Mouse (Mus musculus) neural tube, embryonic 15.5 days (tissue): ENCODE data around the gene Zbtb8a. TPM values are rescaled to one million over a fixed set of nuclear protein-coding genes. Genes with fewer than 3 reads are reported as not detected.
"Not testable (repeated sequence)": the region's sequence is repeated elsewhere in the genome, so short reads cannot be mapped to it uniquely, and the experiment has no call there.

Experiments used
- ATAC-seq: fragments of 200-750 bp; cut with Nextera tagmentation; 2 replicates; pipeline ENCODE4 v1.8.0; 2017; ENCODE audit warnings: mild to moderate bottlenecking, moderate TSS enrichment, moderate library complexity; ENCODE audit not compliant: low FRiP score
- H3K27ac ChIP-seq: fragments of 300-500 bp; sonication (generic); replicated peaks from 2 replicates; pipeline ENCODE4 v1.5.1; 2015; ENCODE audit warnings: mild to moderate bottlenecking, inconsistent platforms
- H3K27me3 ChIP-seq: fragments of 300-500 bp; sonication (generic); replicated peaks from 2 replicates; pipeline ENCODE4 v1.6.1; 2015; ENCODE audit warnings: inconsistent platforms
- H3K36me3 ChIP-seq: fragments of 300-500 bp; sonication (generic); 2 replicates; pipeline ENCODE4 v1.6.1; 2015; ENCODE audit warnings: inconsistent platforms
- H3K4me1 ChIP-seq: fragments of 300-500 bp; sonication (generic); 2 replicates; pipeline ENCODE4 v1.6.1; 2015; ENCODE audit warnings: inconsistent platforms
- H3K4me2 ChIP-seq: fragments of 300-500 bp; sonication (generic); 2 replicates; pipeline ENCODE4 v1.6.1; 2015; ENCODE audit warnings: inconsistent platforms, mild to moderate bottlenecking, moderate library complexity
- H3K4me3 ChIP-seq: fragments of 300-500 bp; sonication (generic); replicated peaks from 2 replicates; pipeline ENCODE4 v1.5.1; 2015; ENCODE audit warnings: mild to moderate bottlenecking, inconsistent platforms
- H3K9ac ChIP-seq: fragments of 300-500 bp; sonication (generic); replicated peaks from 2 replicates; pipeline ENCODE4 v1.6.1; 2015; ENCODE audit warnings: mild to moderate bottlenecking, inconsistent platforms
- H3K9me3 ChIP-seq: fragments of 300-500 bp; sonication (generic); replicated peaks from 2 replicates; pipeline ENCODE4 v1.6.1; 2016; ENCODE audit warnings: inconsistent platforms
- WGBS: fragments of 180-500 bp; shearing (Covaris S2); methylation state at CpG from one replicate; pipeline ENCODE4 v1.1.7; 2015; ENCODE audit warnings: mixed read lengths; 5-methylcytosine and 5-hydroxymethylcytosine counted together
- polyA plus RNA-seq: library from polyadenylated mRNA; unstranded; fragments of >200 nt; fragmentation: Nextera tagmentation; extraction: Ambion mirVana; gene quantifications from 2 replicates; pipeline ENCODE4 v1.2.1, GENCODE M21; 2015

Zbtb8a gene
- polyA plus RNA-seq, 1 experiment from 2014 or later = 20.2 TPM

- Histone ChIP-seq H3K4me3 (no peak overlapping the region), H3K9me3 (no peaks in the 10 kb centered on the region), H3K9ac (no peak overlapping the region), H3K27ac (no peak overlapping the region), H3K4me2 (no peak overlapping the region), H3K36me3 (no peaks in the 10 kb centered on the region), H3K4me1 (peaks cover 28% of the 10 kb centered on the region), H3K27me3 (peaks cover 4% of the 10 kb centered on the region; the same call in 1 of the 2 replicates)
- 76% methylated on average over 5 of the region's 5 CpGs for WGBS
- no peak for ATAC-seq
Observed at GRCm38 (mm10) chr4:129375821-129376220, 2.1 kb downstream of the Zbtb8a start.

GRCm38 (mm10) chr4:129375000-129375399 lies 2.9 kb downstream of the Zbtb8a start:
- WGBS = 19% methylated on average over 6 of the region's 6 CpGs
- H3K4me1 ChIP-seq = peaks cover 28% of the 10 kb centered on the region
- no peak overlapping the region for H3K4me2 ChIP-seq

GRCm38 (mm10) chr4:129374219-129374755 lies 3.6 kb downstream of the Zbtb8a start:
- 54% methylated on average over 11 of the region's 11 CpGs for WGBS
- Histone ChIP-seq H3K4me3 (no peak overlapping the region), H3K9me3 (no peaks in the 10 kb centered on the region), H3K27me3 (no peaks in the 10 kb centered on the region), H3K36me3 (no peaks in the 10 kb centered on the region), H3K9ac (no peak overlapping the region), H3K4me2 (no peak overlapping the region), H3K27ac (no peak overlapping the region), H3K4me1 (peaks cover 28% of the 10 kb centered on the region)
- no peak for ATAC-seq

More at GRCm38 (mm10) chr4:129375000-129375399, 2.9 kb downstream of the Zbtb8a start:
- H3K36me3 ChIP-seq = no peaks in the 10 kb centered on the region
- no peak overlapping the region for H3K4me3 ChIP-seq
- no peak for ATAC-seq
- no peaks in the 10 kb centered on the region for H3K9me3 ChIP-seq
- no peak overlapping the region for H3K9ac ChIP-seq
- no peak overlapping the region for H3K27ac ChIP-seq
- peaks cover 4% of the 10 kb centered on the region; the same call in 1 of the 2 replicates for H3K27me3 ChIP-seq

GRCm38 (mm10) chr4:129373202-129373976 lies 4.5 kb downstream of the Zbtb8a start:
- Histone ChIP-seq H3K9me3 (no peaks in the 10 kb centered on the region), H3K27me3 (no peaks in the 10 kb centered on the region), H3K4me1 (peaks cover 28% of the 10 kb centered on the region), H3K27ac (no peak overlapping the region), H3K4me2 (no peak overlapping the region), H3K36me3 (0 out of 2 replicates have a peak, but pooled peaks cover 4% of the 10 kb centered on the region), H3K4me3 (no peak overlapping the region), H3K9ac (no peak overlapping the region)
- ATAC-seq = no peak
- WGBS = 41% methylated on average over 8 of the region's 8 CpGs

- WGBS = 92% methylated on average over 3 of the region's 3 CpGs
- H3K9me3 ChIP-seq = no peaks in the 10 kb centered on the region
- no peak overlapping the region for H3K4me2 ChIP-seq
- H3K9ac ChIP-seq = no peak overlapping the region
- no peak overlapping the region for H3K4me3 ChIP-seq
- no peaks in the 10 kb centered on the region for H3K27me3 ChIP-seq
- peaks cover 19% of the 10 kb centered on the region for H3K4me1 ChIP-seq
- no peak overlapping the region for H3K27ac ChIP-seq
- H3K36me3 ChIP-seq = peaks cover 10% of the 10 kb centered on the region
- no peak for ATAC-seq
Observed at GRCm38 (mm10) chr4:129371391-129371790, 6.5 kb downstream of the Zbtb8a start.

GRCm38 (mm10) chr4:129365224-129365623 lies 12.7 kb downstream of the Zbtb8a start:
- Histone ChIP-seq H3K9ac (no peak overlapping the region), H3K4me1 (no peaks in the 10 kb centered on the region), H3K4me2 (no peak overlapping the region), H3K9me3 (no peaks in the 10 kb centered on the region), H3K27me3 (no peaks in the 10 kb centered on the region), H3K36me3 (peaks cover 15% of the 10 kb centered on the region), H3K4me3 (no peak overlapping the region), H3K27ac (no peak overlapping the region)
- ATAC-seq = no peak
- 87% methylated on average over 5 of the region's 5 CpGs for WGBS

- H3K36me3 ChIP-seq = peaks cover 23% of the 10 kb centered on the region
- no peaks in the 10 kb centered on the region for H3K4me1 ChIP-seq
- no peak overlapping the region for H3K4me3 ChIP-seq
- H3K4me2 ChIP-seq = no peak overlapping the region
- no peak for ATAC-seq
- no peaks in the 10 kb centered on the region for H3K27me3 ChIP-seq
- no peak overlapping the region for H3K9ac ChIP-seq
- no peaks in the 10 kb centered on the region for H3K9me3 ChIP-seq
- 85% methylated on average over 3 of the region's 3 CpGs for WGBS
- no peak overlapping the region for H3K27ac ChIP-seq
Observed at GRCm38 (mm10) chr4:129364379-129364778, 13.5 kb downstream of the Zbtb8a start.

- Histone ChIP-seq H3K9ac (no peak overlapping the region), H3K27me3 (no peaks in the 10 kb centered on the region), H3K36me3 (peaks cover 22% of the 10 kb centered on the region), H3K27ac (no peak overlapping the region), H3K4me3 (no peak overlapping the region), H3K9me3 (no peaks in the 10 kb centered on the region), H3K4me2 (no peak overlapping the region), H3K4me1 (no peaks in the 10 kb centered on the region)
- no peak for ATAC-seq
- WGBS = 96% methylated on average over 9 of the region's 9 CpGs
Observed at GRCm38 (mm10) chr4:129363463-129363862, 14.5 kb downstream of the Zbtb8a start.

- 77% methylated on average over 5 of the region's 5 CpGs for WGBS
- ATAC-seq = no peak
- no peaks in the 10 kb centered on the region for H3K4me1 ChIP-seq
Observed at GRCm38 (mm10) chr4:129362771-129363170, 15.1 kb downstream of the Zbtb8a start.

GRCm38 (mm10) chr4:129362238-129362637 lies 15.7 kb downstream of the Zbtb8a start:
- 93% methylated on average over 3 of the region's 3 CpGs for WGBS
- not testable (repeated sequence) for ATAC-seq, H3K9me3 ChIP-seq, H3K4me2 ChIP-seq, H3K27me3 ChIP-seq, H3K9ac ChIP-seq, H3K4me3 ChIP-seq, H3K27ac ChIP-seq, H3K4me1 ChIP-seq
- peaks cover 31% of the 10 kb centered on the region for H3K36me3 ChIP-seq

More at GRCm38 (mm10) chr4:129362771-129363170, 15.1 kb downstream of the Zbtb8a start:
- Histone ChIP-seq H3K9me3 (no peaks in the 10 kb centered on the region), H3K36me3 (peaks cover 26% of the 10 kb centered on the region), H3K9ac (no peak overlapping the region), H3K4me2 (no peak overlapping the region), H3K27me3 (no peaks in the 10 kb centered on the region), H3K27ac (no peak overlapping the region), H3K4me3 (no peak overlapping the region)

- Histone ChIP-seq H3K36me3 (peaks cover 52% of the 10 kb centered on the region), H3K9ac (no peak overlapping the region), H3K27ac (no peak overlapping the region), H3K4me3 (no peak overlapping the region), H3K9me3 (no peaks in the 10 kb centered on the region), H3K4me2 (no peak overlapping the region), H3K27me3 (no peaks in the 10 kb centered on the region), H3K4me1 (no peaks in the 10 kb centered on the region)
- no peak for ATAC-seq
- 90% methylated on average over 15 of the region's 15 CpGs for WGBS
Observed at GRCm38 (mm10) chr4:129357613-129358163, 20.2 kb downstream of the Zbtb8a start.

- no peak overlapping the region for H3K4me2 ChIP-seq
- no peak overlapping the region for H3K27ac ChIP-seq
- H3K27me3 ChIP-seq = no peaks in the 10 kb centered on the region
- no peaks in the 10 kb centered on the region for H3K9me3 ChIP-seq
- H3K4me1 ChIP-seq = no peaks in the 10 kb centered on the region
- no peak for ATAC-seq
- H3K36me3 ChIP-seq = peaks cover 51% of the 10 kb centered on the region
- H3K4me3 ChIP-seq = no peak overlapping the region
- 82% methylated on average over 15 of the region's 15 CpGs for WGBS
- H3K9ac ChIP-seq = no peak overlapping the region
Observed at GRCm38 (mm10) chr4:129354236-129354635, 23.7 kb downstream of the Zbtb8a start.
